Mouse (Mus musculus): ENCODE results near the gene Asns.

GRCm38 (mm10) chr6:7672438-7673253 lies 20.4 kb downstream of the Asns start:
- TF ChIP-seq CTCF (IDR thresholded peaks at IDR 0.05; ENCODE audit: low read depth, low read length), result no peak
- no peak for TF ChIP-seq POLR2A (IDR thresholded peaks at IDR 0.05; ENCODE audit: extremely low read depth, insufficient read depth, low read length)
